Mouse (Mus musculus): ENCODE results near the gene Samd4b.

DNA sequence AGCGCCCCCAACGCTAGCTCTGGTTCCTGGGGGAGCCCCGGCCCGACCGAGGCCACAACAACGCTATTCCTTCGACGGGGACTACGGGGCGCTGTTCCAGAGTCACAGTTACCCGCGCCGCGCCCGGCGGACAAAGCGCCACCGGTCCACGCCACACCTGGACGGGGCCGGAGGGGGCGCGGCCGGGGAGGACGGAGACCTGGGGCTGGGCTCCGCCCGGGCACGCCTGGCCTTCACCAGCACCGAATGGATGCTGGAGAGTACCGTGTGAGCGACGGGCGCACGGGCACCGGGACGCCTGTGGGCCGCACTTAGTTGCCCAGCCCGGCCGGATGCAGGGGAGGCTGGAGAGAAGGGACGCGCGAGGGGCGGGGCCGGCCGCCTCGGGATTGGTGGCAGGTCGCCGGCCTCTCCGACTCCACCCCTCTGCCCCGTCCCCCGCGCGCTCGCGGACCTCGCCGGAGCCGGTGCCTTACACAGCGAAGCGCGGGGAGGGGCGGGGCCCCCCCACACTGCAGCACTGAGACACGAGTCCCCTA is 130.7 kb downstream of the Samd4b start:
- TF ChIP-seq CTCF (IDR thresholded peaks at IDR 0.05; ENCODE audit: borderline replicate concordance, insufficient read depth, low read depth, low read length), result no peak
- no peak for TF ChIP-seq POLR2A (IDR thresholded peaks at IDR 0.05; ENCODE audit: borderline replicate concordance, insufficient read depth, low read length)
